Mouse (Mus musculus): ENCODE measurements around the gene Ppp2r5e. TPM values are rescaled to one million over a fixed set of nuclear protein-coding genes. Genes with fewer than 3 reads are reported as not detected.

Gene Ppp2r5e
- polyA plus RNA-seq, 1 experiment from 2014 or later = 15.3 TPM

DNA sequence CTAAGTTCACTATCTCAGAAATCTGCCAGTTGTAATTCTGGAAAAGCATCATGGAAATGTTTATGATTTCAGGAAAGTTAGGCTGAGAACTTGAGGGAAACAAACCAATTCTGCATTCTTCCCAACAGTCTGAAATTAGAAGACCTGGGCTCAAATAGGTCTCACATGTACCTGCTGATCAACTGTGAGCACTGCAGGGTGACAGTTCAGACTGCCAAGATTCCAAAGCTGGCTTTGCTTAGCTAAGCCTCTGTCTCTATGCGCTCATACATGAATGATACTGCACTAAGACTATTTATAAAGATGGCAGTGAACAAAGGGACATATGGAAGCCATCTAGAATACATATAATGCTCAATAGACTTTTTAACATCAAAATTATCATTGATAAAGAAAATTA, 67.7 kb downstream of the Ppp2r5e start:
- no peaks in the 10 kb centered on the region for H3K27me3 ChIP-seq (replicated peaks; ENCODE audit: control insufficient read depth, insufficient read depth, low read length)
- no peaks in the 10 kb centered on the region for H3K9me3 ChIP-seq (ENCODE audit: control insufficient read depth, low read length)
- peaks cover 21% of the 10 kb centered on the region; the same call in 1 of the 2 replicates for H3K4me1 ChIP-seq (ENCODE audit: control insufficient read depth, insufficient read depth, low read length)
- H3K27ac ChIP-seq (replicated peaks; ENCODE audit: low read depth, low read length) = no peak overlapping the region
- 76% methylated on average over 1 of the region's 1 CpGs for WGBS
- no peak overlapping the region for H3K4me2 ChIP-seq (ENCODE audit: low read depth, low read length)
- H3K4me3 ChIP-seq (ENCODE audit: low read depth, low read length) = no peak overlapping the region
- no peaks in the 10 kb centered on the region for H3K36me3 ChIP-seq (ENCODE audit: control insufficient read depth, insufficient read depth, low read length)
- H3K9ac ChIP-seq (ENCODE audit: low read depth, low read length) = no peak overlapping the region
- ATAC-seq (ENCODE audit: low read depth) (no peak), DNase-seq (ENCODE audit: low spot score) (no peak)

DNA sequence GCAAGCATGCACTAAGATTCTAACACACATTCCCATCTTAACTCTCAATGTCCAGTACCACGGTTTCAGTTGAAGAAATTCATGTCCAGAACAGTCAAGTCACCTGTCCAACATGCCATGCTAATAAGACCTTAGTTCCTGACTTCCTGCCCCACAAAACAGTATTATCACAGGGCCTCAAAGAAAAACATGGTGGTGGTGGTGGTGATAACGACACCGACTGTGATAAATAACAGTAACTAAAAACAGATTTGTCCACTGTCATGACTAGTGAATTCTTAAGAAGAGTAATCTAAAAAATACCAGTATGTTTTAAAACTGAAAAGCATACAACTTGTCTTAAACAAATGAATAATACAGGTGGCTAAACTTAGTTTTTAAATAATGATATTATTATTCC, 71.8 kb downstream of the Ppp2r5e start:
- no peaks in the 10 kb centered on the region for H3K27me3 ChIP-seq (replicated peaks; ENCODE audit: control insufficient read depth, insufficient read depth, low read length)
- no peak overlapping the region for H3K4me3 ChIP-seq (ENCODE audit: low read depth, low read length)
- H3K9ac ChIP-seq (ENCODE audit: low read depth, low read length) = no peak overlapping the region
- DNase-seq (ENCODE audit: low spot score) (no peak), ATAC-seq (ENCODE audit: low read depth) (no peak)
- peaks cover 12% of the 10 kb centered on the region; the same call in 1 of the 2 replicates for H3K4me1 ChIP-seq (ENCODE audit: control insufficient read depth, insufficient read depth, low read length)
- H3K27ac ChIP-seq (replicated peaks; ENCODE audit: low read depth, low read length) = no peak overlapping the region
- 73% methylated on average over 3 of the region's 3 CpGs for WGBS
- no peaks in the 10 kb centered on the region for H3K9me3 ChIP-seq (ENCODE audit: control insufficient read depth, low read length)
- no peaks in the 10 kb centered on the region for H3K36me3 ChIP-seq (ENCODE audit: control insufficient read depth, insufficient read depth, low read length)
- H3K4me2 ChIP-seq (ENCODE audit: low read depth, low read length) = no peak overlapping the region

DNA sequence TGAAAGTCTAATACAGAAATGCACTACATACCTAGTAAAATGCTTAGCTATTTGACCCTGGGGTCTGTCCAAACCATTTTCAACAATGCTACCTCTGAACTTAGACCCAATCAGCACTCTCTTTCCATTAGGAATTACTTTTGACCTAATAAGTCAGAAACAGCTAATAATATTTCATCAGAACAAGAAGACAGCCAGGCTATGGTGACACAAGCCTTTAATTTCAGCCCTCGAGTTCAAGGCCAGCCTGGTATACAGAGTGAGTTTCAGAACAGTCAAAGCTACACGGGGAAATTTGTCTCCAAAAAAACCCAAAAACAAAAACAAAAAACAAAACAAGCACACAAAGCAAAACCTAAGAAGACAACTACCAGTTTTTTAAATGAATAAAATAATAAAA, 73.1 kb downstream of the Ppp2r5e start:
- H3K4me3 ChIP-seq (ENCODE audit: low read depth, low read length) = no peak overlapping the region
- H3K4me2 ChIP-seq (ENCODE audit: low read depth, low read length) = no peak overlapping the region
- H3K27me3 ChIP-seq (replicated peaks; ENCODE audit: control insufficient read depth, insufficient read depth, low read length) = no peaks in the 10 kb centered on the region
- H3K9ac ChIP-seq (ENCODE audit: low read depth, low read length) = no peak overlapping the region
- DNase-seq (ENCODE audit: low spot score) (no peak), ATAC-seq (ENCODE audit: low read depth) (no peak)
- H3K36me3 ChIP-seq (ENCODE audit: control insufficient read depth, insufficient read depth, low read length) = no peaks in the 10 kb centered on the region
- H3K27ac ChIP-seq (replicated peaks; ENCODE audit: low read depth, low read length) = no peak overlapping the region
- no peaks in the 10 kb centered on the region for H3K9me3 ChIP-seq (ENCODE audit: control insufficient read depth, low read length)
- peaks cover 3% of the 10 kb centered on the region; the same call in 1 of the 2 replicates for H3K4me1 ChIP-seq (ENCODE audit: control insufficient read depth, insufficient read depth, low read length)
- 81% methylated on average over 2 of the region's 2 CpGs for WGBS

DNA sequence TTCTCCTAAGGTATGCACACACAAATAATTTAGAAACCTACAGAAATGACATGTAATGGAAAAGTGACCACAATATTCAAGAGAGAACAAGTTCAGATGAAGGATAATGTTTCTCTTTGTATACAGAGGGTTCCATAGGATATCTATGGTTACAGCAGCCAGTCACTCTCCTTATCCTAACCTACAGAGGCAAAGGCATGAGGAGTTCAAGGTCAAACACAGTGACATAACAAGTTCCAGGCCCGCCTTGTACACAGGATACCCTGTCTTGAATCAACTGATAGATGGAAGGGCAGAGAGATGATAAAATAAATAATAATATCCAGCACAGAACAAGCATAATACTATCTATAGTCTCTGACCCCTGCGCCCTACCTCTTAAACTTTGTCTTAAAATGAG, 73.7 kb downstream of the Ppp2r5e start:
- ATAC-seq (ENCODE audit: low read depth) (no peak), DNase-seq (ENCODE audit: low spot score) (no peak)
- no peaks in the 10 kb centered on the region for H3K36me3 ChIP-seq (ENCODE audit: control insufficient read depth, insufficient read depth, low read length)
- no peaks in the 10 kb centered on the region for H3K27me3 ChIP-seq (replicated peaks; ENCODE audit: control insufficient read depth, insufficient read depth, low read length)
- 87% methylated on average over 2 of the region's 2 CpGs for WGBS
- H3K27ac ChIP-seq (replicated peaks; ENCODE audit: low read depth, low read length) = no peak overlapping the region
- no peak overlapping the region for H3K9ac ChIP-seq (ENCODE audit: low read depth, low read length)
- H3K9me3 ChIP-seq (ENCODE audit: control insufficient read depth, low read length) = no peaks in the 10 kb centered on the region
- no peak overlapping the region for H3K4me2 ChIP-seq (ENCODE audit: low read depth, low read length)
- H3K4me3 ChIP-seq (ENCODE audit: low read depth, low read length) = no peak overlapping the region
- peaks cover 3% of the 10 kb centered on the region; the same call in 1 of the 2 replicates for H3K4me1 ChIP-seq (ENCODE audit: control insufficient read depth, insufficient read depth, low read length)

DNA sequence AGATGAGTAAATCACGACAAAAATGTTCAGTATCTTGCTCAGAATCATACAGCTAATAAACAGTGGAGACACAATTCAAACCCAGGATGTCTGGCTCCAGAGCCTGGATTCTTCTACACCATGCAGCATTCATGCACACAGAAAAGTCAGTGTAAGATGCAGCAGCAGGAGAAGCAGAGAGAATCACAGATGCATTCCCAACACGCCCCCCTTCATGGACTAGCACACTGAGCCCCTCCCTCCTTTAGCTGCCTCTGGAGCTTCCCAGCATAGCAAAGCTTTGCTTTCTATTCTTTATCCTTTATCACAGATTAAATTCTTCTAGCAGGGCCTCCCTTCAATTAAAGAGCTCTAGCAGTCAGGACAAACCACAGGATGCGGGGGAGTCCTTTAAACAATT, 75.7 kb downstream of the Ppp2r5e start:
- H3K4me3 ChIP-seq (ENCODE audit: low read depth, low read length) = no peak overlapping the region
- no peak overlapping the region for H3K9ac ChIP-seq (ENCODE audit: low read depth, low read length)
- 0 out of 2 replicates have a peak overlapping the region, but pooled peaks have one; percentile 28 for H3K27ac ChIP-seq (replicated peaks; ENCODE audit: low read depth, low read length)
- 68% methylated on average over 3 of the region's 3 CpGs for WGBS
- no peaks in the 10 kb centered on the region for H3K27me3 ChIP-seq (replicated peaks; ENCODE audit: control insufficient read depth, insufficient read depth, low read length)
- no peaks in the 10 kb centered on the region for H3K36me3 ChIP-seq (ENCODE audit: control insufficient read depth, insufficient read depth, low read length)
- ATAC-seq (ENCODE audit: low read depth) = 0 out of 2 replicates have a peak, but pooled peaks have one; percentile 26
- H3K9me3 ChIP-seq (ENCODE audit: control insufficient read depth, low read length) = no peaks in the 10 kb centered on the region
- no peak for DNase-seq (ENCODE audit: low spot score)
- no peak overlapping the region for H3K4me2 ChIP-seq (ENCODE audit: low read depth, low read length)
- peaks cover 14% of the 10 kb centered on the region for H3K4me1 ChIP-seq (ENCODE audit: control insufficient read depth, insufficient read depth, low read length)

DNA sequence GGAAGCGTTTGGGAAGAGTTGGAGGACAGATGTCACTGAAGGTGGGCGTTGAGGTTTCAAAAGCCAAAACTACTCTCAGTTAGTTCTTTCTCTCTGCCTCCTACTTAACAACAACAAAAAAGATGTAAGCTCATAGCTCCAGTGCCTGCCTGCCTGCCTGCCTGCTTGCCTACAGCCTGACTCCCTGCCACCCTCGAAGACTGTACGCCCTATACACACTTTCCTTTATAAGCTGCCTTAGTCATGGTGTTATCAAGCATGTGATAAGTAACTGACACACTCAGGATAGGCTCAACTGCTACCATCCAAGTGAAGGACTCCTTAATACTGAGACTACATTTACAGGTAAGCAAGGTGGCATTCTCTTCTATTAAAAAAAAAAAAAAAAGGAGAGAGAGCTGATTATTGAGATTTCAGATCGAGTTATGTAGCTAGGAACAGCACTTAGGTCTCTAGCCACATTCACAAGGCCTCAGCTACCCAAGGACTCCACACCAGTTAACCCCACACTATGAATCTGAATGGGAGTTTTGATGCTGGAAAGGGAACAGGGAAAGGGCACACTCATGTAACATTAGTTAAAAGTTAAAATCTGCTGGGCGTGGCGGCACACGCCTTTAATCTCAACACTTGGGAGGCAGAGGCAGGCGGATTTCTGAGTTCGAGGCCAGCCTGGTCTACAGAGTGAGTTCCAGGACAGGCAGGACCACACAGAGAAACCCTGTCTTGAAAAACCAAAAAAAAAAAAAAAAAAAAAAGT, 76.7 kb downstream of the Ppp2r5e start:
- Histone ChIP-seq H3K27ac (replicated peaks; ENCODE audit: low read depth, low read length) (no peak overlapping the region), H3K9me3 (ENCODE audit: control insufficient read depth, low read length) (no peaks in the 10 kb centered on the region), H3K4me3 (ENCODE audit: low read depth, low read length) (no peak overlapping the region), H3K9ac (ENCODE audit: low read depth, low read length) (no peak overlapping the region), H3K4me1 (ENCODE audit: control insufficient read depth, insufficient read depth, low read length) (peaks cover 18% of the 10 kb centered on the region), H3K27me3 (replicated peaks; ENCODE audit: control insufficient read depth, insufficient read depth, low read length) (no peaks in the 10 kb centered on the region), H3K36me3 (ENCODE audit: control insufficient read depth, insufficient read depth, low read length) (0 out of 2 replicates have a peak, but pooled peaks cover 9% of the 10 kb centered on the region), H3K4me2 (ENCODE audit: low read depth, low read length) (no peak overlapping the region)
- 93% methylated on average over 10 of the region's 10 CpGs for WGBS
- ATAC-seq (ENCODE audit: low read depth) (no peak), DNase-seq (ENCODE audit: low spot score) (no peak)

DNA sequence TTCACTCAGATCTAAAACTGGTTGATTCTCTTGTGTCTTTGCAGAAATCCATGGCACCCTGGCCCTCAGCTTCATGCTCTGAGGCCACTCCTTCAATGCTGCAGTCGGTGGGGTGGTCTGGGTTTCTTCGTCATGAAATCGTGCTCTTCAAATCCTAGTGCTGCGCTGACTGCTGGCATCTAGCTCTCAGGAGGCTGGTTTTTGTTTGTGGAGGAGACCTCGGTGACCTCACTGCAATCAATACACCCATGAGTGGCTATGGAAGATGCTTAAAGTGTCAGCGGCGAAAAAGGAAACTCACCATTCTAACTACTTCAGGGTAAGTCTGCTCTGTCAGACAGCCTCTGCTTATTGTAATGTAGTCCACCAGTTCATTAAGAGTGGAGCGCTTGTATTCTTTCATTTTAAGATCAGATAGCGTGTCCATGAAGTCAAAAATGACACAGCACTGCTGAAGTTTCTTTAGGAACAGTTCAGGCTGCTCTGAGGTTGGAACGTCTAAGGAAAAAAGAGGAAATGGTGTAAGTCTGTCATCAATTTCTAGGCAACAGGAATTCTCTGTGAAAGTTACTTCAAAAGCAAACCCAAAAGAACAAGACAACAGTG, 80.6 kb downstream of the Ppp2r5e start:
- no peak overlapping the region for H3K27ac ChIP-seq (replicated peaks; ENCODE audit: low read depth, low read length)

DNA sequence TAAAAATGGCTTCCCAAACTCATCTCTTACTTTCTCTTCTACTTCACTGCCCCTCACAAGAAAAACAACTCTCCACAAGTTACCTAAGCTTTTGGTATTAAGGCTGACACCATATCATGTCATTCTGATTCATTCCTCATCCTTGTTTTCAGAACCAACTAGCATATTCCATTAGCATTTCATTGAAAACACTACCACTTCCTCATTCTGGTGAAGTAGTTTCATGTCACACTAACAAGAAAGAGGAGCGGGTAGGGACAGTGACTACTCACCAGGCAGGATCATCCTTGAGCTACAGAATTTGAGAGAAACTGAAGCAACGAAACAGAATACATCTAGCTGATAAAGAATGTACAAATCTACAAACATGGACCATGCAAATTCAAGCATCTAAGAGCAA, 84.5 kb downstream of the Ppp2r5e start:
- Histone ChIP-seq H3K36me3 (ENCODE audit: control insufficient read depth, insufficient read depth, low read length) (peaks cover 35% of the 10 kb centered on the region; the same call in 1 of the 2 replicates), H3K4me3 (ENCODE audit: low read depth, low read length) (no peak overlapping the region), H3K27me3 (replicated peaks; ENCODE audit: control insufficient read depth, insufficient read depth, low read length) (no peaks in the 10 kb centered on the region), H3K4me2 (ENCODE audit: low read depth, low read length) (no peak overlapping the region), H3K9ac (ENCODE audit: low read depth, low read length) (no peak overlapping the region), H3K27ac (replicated peaks; ENCODE audit: low read depth, low read length) (no peak overlapping the region), H3K4me1 (ENCODE audit: control insufficient read depth, insufficient read depth, low read length) (peaks cover 15% of the 10 kb centered on the region), H3K9me3 (ENCODE audit: control insufficient read depth, low read length) (no peaks in the 10 kb centered on the region)
- WGBS = 94% methylated on average over 2 of the region's 2 CpGs
- DNase-seq (ENCODE audit: low spot score) = no peak
- no peak for ATAC-seq (ENCODE audit: low read depth)

More for the DNA sequence above, 80.6 kb downstream of the Ppp2r5e start:
- no peak for DNase-seq (ENCODE audit: low spot score)
- H3K4me1 ChIP-seq (ENCODE audit: control insufficient read depth, insufficient read depth, low read length) = peaks cover 16% of the 10 kb centered on the region
- no peak overlapping the region for H3K4me2 ChIP-seq (ENCODE audit: low read depth, low read length)
- H3K27me3 ChIP-seq (replicated peaks; ENCODE audit: control insufficient read depth, insufficient read depth, low read length) = no peaks in the 10 kb centered on the region
- H3K9ac ChIP-seq (ENCODE audit: low read depth, low read length) = no peak overlapping the region
- peaks cover 24% of the 10 kb centered on the region; the same call in 1 of the 2 replicates for H3K36me3 ChIP-seq (ENCODE audit: control insufficient read depth, insufficient read depth, low read length)
- ATAC-seq (ENCODE audit: low read depth) = no peak
- WGBS = 57% methylated on average over 10 of the region's 10 CpGs
- H3K9me3 ChIP-seq (ENCODE audit: control insufficient read depth, low read length) = no peaks in the 10 kb centered on the region
- no peak overlapping the region for H3K4me3 ChIP-seq (ENCODE audit: low read depth, low read length)
